Mouse (Mus musculus) E14TG2a.4 (cell line): Measurements from ENCODE around the gene Ldb1.

ENCODE experiments used
- CTCF ChIP-seq: conservative IDR thresholded peaks from 2 replicates; pipeline ENCODE4 v1.5.1; 2014; ENCODE audit warnings: low read length
- NANOG ChIP-seq: IDR thresholded peaks from 2 replicates; pipeline ENCODE4 v1.6.1; 2014; ENCODE audit warnings: borderline replicate concordance, low read length, mixed read lengths
- POU5F1 ChIP-seq: IDR thresholded peaks from 2 replicates; pipeline ENCODE4 v1.6.1; 2014; ENCODE audit warnings: low read length, borderline replicate concordance

- no peak for TF ChIP-seq CTCF
- TF ChIP-seq NANOG, result no peak
- no peak for TF ChIP-seq POU5F1
These were observed 6.8 kb downstream of the Ldb1 start for GRCm38 (mm10) chr19:46037925-46038850.
